Mouse (Mus musculus) cortical plate, adult 2 months (tissue): ENCODE data around the gene Olfr270.

Experiments used
- CTCF ChIP-seq: fragments of 200-500 bp; IDR thresholded peaks from 2 replicates; pipeline ENCODE4 v1.5.1; 2011; ENCODE audit warnings: mild to moderate bottlenecking, control low read depth, low read length; ENCODE audit not compliant: insufficient read depth; ENCODE audit errors: extremely low read depth
- POLR2A ChIP-seq: fragments of 200-500 bp; IDR thresholded peaks from 2 replicates; pipeline ENCODE4 v1.6.1; 2011; ENCODE audit warnings: mild to moderate bottlenecking, low read length, control low read depth; ENCODE audit not compliant: insufficient read depth; ENCODE audit errors: extremely low read depth

DNA sequence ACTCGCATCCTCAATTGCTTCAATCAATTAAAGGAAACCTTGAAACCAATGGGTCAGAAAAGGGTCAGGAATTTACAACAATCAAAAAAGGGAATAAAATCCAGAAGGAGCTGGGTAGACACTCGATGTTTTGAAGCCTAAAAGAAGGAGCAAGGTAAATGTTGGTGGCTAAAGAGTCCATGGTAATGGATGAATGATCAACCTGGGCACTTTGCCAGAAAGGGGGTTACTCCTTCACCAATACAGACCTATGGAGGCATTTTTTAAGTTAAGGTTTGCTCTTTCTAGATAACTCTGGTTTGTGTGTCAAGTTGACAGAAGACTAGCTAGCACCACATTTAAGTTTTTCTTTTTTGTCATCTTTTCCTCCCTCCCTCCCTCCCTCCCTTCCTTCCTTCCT, 15.3 kb upstream of the Olfr270 start:
- no peak for TF ChIP-seq POLR2A
- no peak for TF ChIP-seq CTCF
